23 mouse cellular contexts compared by ENCODE assay signal in the genomic region with DNA sequence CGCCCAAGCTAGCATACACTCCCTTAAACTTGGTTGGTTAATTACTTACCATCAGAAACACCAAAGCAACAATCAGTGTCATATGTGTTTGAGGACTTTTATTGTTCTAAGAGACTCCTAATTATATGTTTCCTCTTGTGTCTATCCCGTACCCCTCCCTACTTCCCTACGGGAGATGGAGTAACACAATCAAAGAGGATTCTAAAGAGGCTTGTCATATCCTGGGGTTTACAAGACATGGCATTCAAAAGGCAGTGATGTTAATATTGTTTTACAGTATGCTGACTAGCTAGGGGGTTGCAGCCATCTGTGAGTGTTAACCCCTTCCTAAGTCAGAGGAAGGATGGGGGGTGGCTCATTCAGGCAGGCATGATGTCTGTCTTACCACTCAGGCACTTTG.
DNase-seq lines count a peak whose midpoint lies in the region; ATAC-seq and TF ChIP-seq lines count a peak whose summit lies in the region.
"Had no signal": no experiment of that assay in that cellular context is flagged by ENCODE, and none has a peak within 500 bp of the region (broad histone marks: within the 10 kb centered on the region; RNA-seq: fewer than 3 reads in every experiment).

No protein-coding gene starts in this region.

- no peaks in the 10 kb centered on the region for H3K9me3 ChIP-seq in forebrain, embryonic 14.5 days (replicated peaks; ENCODE audit: control insufficient read depth, low read length)
- H3K9me3 ChIP-seq in forebrain, embryonic 11.5 days (ENCODE audit: control insufficient read depth, low read length): no peaks in the 10 kb centered on the region
- no peaks in the 10 kb centered on the region for H3K9me3 ChIP-seq in hindbrain, embryonic 13.5 days
- no peaks in the 10 kb centered on the region for H3K9me3 ChIP-seq in hindbrain, embryonic 14.5 days (ENCODE audit: control insufficient read depth, low read length)
- H3K9me3 ChIP-seq in stomach, postnatal 0 days (ENCODE audit: control insufficient read depth, low read length): no peaks in the 10 kb centered on the region
- H3K9me3 ChIP-seq: embryonic facial prominence, embryonic 13.5 days; heart, embryonic 10.5 days; hindbrain, embryonic 10.5 days; liver, embryonic 15.5 days; neural tube, embryonic 15.5 days had no signal

- ATAC-seq in forebrain, embryonic 14.5 days: peak; percentile 71
- ATAC-seq in forebrain, embryonic 11.5 days (replicated peaks; ENCODE audit: low FRiP score): no peak
- ATAC-seq in hindbrain, embryonic 13.5 days (ENCODE audit: low FRiP score): 0 out of 2 replicates have a peak, but pooled peaks have one; percentile 13
- ATAC-seq in hindbrain, embryonic 14.5 days (ENCODE audit: low FRiP score): no peak
- no peak for ATAC-seq in stomach, postnatal 0 days (ENCODE audit: low FRiP score, low TSS enrichment)
- ATAC-seq: intestine, postnatal 0 days; Patski had no signal

- DNase-seq in forebrain, embryonic 14.5 days (ENCODE audit: low spot score): peak; percentile 54
- DNase-seq in forebrain, embryonic 11.5 days (ENCODE audit: low spot score): no peak
- no peak for DNase-seq in hindbrain, embryonic 14.5 days (ENCODE audit: low spot score)
- DNase-seq in brain, embryonic 14.5 days (ENCODE audit: low read depth): peak; percentile 76
- DNase-seq in stomach, postnatal 0 days (ENCODE audit: low spot score): no peak
- DNase-seq: adrenal gland, postnatal 10 days; cerebellum, adult 11 months; cerebellum, postnatal 10 days; gastrocnemius, postnatal 10 days; heart, postnatal 10 days; kidney, postnatal 14 days; layer of hippocampus, adult 9-11 months; lung, embryonic 14.5 days; lung, postnatal 14 days had no signal

- no peaks in the 10 kb centered on the region for H3K27me3 ChIP-seq in forebrain, embryonic 14.5 days (replicated peaks; ENCODE audit: control insufficient read depth, insufficient read depth, low read length)
- peaks cover 2% of the 10 kb centered on the region; the same call in 1 of the 2 replicates for H3K27me3 ChIP-seq in forebrain, embryonic 11.5 days (ENCODE audit: control insufficient read depth, insufficient read depth, low read length)
- H3K27me3 ChIP-seq in hindbrain, embryonic 13.5 days: no peaks in the 10 kb centered on the region
- no peaks in the 10 kb centered on the region for H3K27me3 ChIP-seq in hindbrain, embryonic 14.5 days (ENCODE audit: control insufficient read depth, insufficient read depth, low read length)
- no peaks in the 10 kb centered on the region for H3K27me3 ChIP-seq in stomach, postnatal 0 days (ENCODE audit: control insufficient read depth, insufficient read depth, low read length)
- H3K27me3 ChIP-seq: embryonic facial prominence, embryonic 13.5 days; liver, embryonic 15.5 days; neural tube, embryonic 15.5 days; Patski had no signal

- no peak overlapping the region for H3K9ac ChIP-seq in forebrain, embryonic 14.5 days (ENCODE audit: low read length)
- no peak overlapping the region for H3K9ac ChIP-seq in forebrain, embryonic 11.5 days (ENCODE audit: low read length)
- H3K9ac ChIP-seq in hindbrain, embryonic 13.5 days: no peak overlapping the region
- H3K9ac ChIP-seq in hindbrain, embryonic 14.5 days: no peak overlapping the region
- H3K9ac ChIP-seq in stomach, postnatal 0 days (ENCODE audit: low read length): no peak overlapping the region
- H3K9ac ChIP-seq: embryonic facial prominence, embryonic 13.5 days; liver, embryonic 15.5 days; lung, embryonic 14.5 days; neural tube, embryonic 15.5 days had no signal

- H3K4me1 ChIP-seq in forebrain, embryonic 14.5 days (ENCODE audit: control insufficient read depth, insufficient read depth, low read length): peaks cover 4% of the 10 kb centered on the region
- peaks cover 3% of the 10 kb centered on the region; the same call in 1 of the 2 replicates for H3K4me1 ChIP-seq in forebrain, embryonic 11.5 days (replicated peaks; ENCODE audit: control insufficient read depth, insufficient read depth, low read length)
- H3K4me1 ChIP-seq in hindbrain, embryonic 13.5 days (replicated peaks): peaks cover 12% of the 10 kb centered on the region
- H3K4me1 ChIP-seq in hindbrain, embryonic 14.5 days (replicated peaks; ENCODE audit: control insufficient read depth, insufficient read depth, low read length): no peaks in the 10 kb centered on the region; the same call in 1 of the 2 replicates
- peaks cover 10% of the 10 kb centered on the region for H3K4me1 ChIP-seq in olfactory bulb, adult 2 months (ENCODE audit: control insufficient read depth, insufficient read depth, low read length)
- H3K4me1 ChIP-seq in stomach, postnatal 0 days (replicated peaks; ENCODE audit: control insufficient read depth, insufficient read depth): no peaks in the 10 kb centered on the region
- H3K4me1 ChIP-seq: heart, embryonic 10.5 days; hindbrain, embryonic 10.5 days; liver, embryonic 15.5 days had no signal

- no peak for TF ChIP-seq CTCF in brain, embryonic 14.5 days (IDR thresholded peaks at IDR 0.05; ENCODE audit: borderline replicate concordance, extremely low read depth, insufficient read depth, insufficient read length)
- no peak for TF ChIP-seq CTCF in olfactory bulb, adult 2 months (IDR thresholded peaks at IDR 0.05; ENCODE audit: insufficient read depth, low read depth, low read length)
- no peak for TF ChIP-seq CTCF in stomach, postnatal 0 days (IDR thresholded peaks at IDR 0.05; ENCODE audit: low read depth)

- no peak overlapping the region for H3K4me2 ChIP-seq in forebrain, embryonic 14.5 days (ENCODE audit: low read length)
- no peak overlapping the region for H3K4me2 ChIP-seq in forebrain, embryonic 11.5 days (ENCODE audit: low read depth, low read length, severe bottlenecking)
- no peak overlapping the region for H3K4me2 ChIP-seq in hindbrain, embryonic 13.5 days
- H3K4me2 ChIP-seq in hindbrain, embryonic 14.5 days (replicated peaks): no peak overlapping the region
- no peak overlapping the region for H3K4me2 ChIP-seq in stomach, postnatal 0 days (replicated peaks; ENCODE audit: low read depth)
- H3K4me2 ChIP-seq: embryonic facial prominence, embryonic 13.5 days; liver, embryonic 15.5 days; lung, embryonic 14.5 days; neural tube, embryonic 15.5 days had no signal

- no peak overlapping the region for H3K27ac ChIP-seq in forebrain, embryonic 14.5 days (ENCODE audit: low read depth, low read length)
- H3K27ac ChIP-seq in forebrain, embryonic 11.5 days (ENCODE audit: low read depth, low read length): no peak overlapping the region
- H3K27ac ChIP-seq in hindbrain, embryonic 13.5 days: no peak overlapping the region
- H3K27ac ChIP-seq in hindbrain, embryonic 14.5 days: no peak overlapping the region
- H3K27ac ChIP-seq in olfactory bulb, adult 2 months (ENCODE audit: insufficient read depth, low read depth, low read length): peak overlapping the region; percentile 75
- H3K27ac ChIP-seq in stomach, postnatal 0 days (replicated peaks): no peak overlapping the region
- H3K27ac ChIP-seq: embryonic facial prominence, embryonic 13.5 days; heart, embryonic 10.5 days; hindbrain, embryonic 10.5 days; liver, embryonic 15.5 days; neural tube, embryonic 15.5 days had no signal

- H3K4me3 ChIP-seq in forebrain, embryonic 14.5 days (ENCODE audit: low read depth, low read length): no peak overlapping the region
- no peak overlapping the region for H3K4me3 ChIP-seq in forebrain, embryonic 11.5 days (ENCODE audit: low read depth, low read length)
- H3K4me3 ChIP-seq in hindbrain, embryonic 13.5 days: no peak overlapping the region
- H3K4me3 ChIP-seq in hindbrain, embryonic 14.5 days (replicated peaks; ENCODE audit: low read length): no peak overlapping the region
- no peak overlapping the region for H3K4me3 ChIP-seq in olfactory bulb, adult 2 months (ENCODE audit: insufficient read depth, low read depth, low read length)
- no peak overlapping the region for H3K4me3 ChIP-seq in stomach, postnatal 0 days (ENCODE audit: low read depth, low read length)
- H3K4me3 ChIP-seq: embryonic facial prominence, embryonic 13.5 days; heart, embryonic 10.5 days; hindbrain, embryonic 10.5 days; liver, embryonic 15.5 days; neural tube, embryonic 15.5 days had no signal

- no peak for TF ChIP-seq POLR2A in brain, embryonic 14.5 days (IDR thresholded peaks at IDR 0.05; ENCODE audit: borderline replicate concordance, extremely low read depth, insufficient read depth, insufficient read length, poor library complexity, severe bottlenecking)
- no peak for TF ChIP-seq POLR2A in olfactory bulb, adult 2 months (IDR thresholded peaks at IDR 0.05; ENCODE audit: insufficient read depth, low read depth, low read length)

- H3K36me3 ChIP-seq in forebrain, embryonic 14.5 days (ENCODE audit: control insufficient read depth, insufficient read depth, low read length): no peaks in the 10 kb centered on the region
- no peaks in the 10 kb centered on the region for H3K36me3 ChIP-seq in forebrain, embryonic 11.5 days (ENCODE audit: control insufficient read depth, insufficient read depth, low read length)
- H3K36me3 ChIP-seq in hindbrain, embryonic 13.5 days: no peaks in the 10 kb centered on the region
- H3K36me3 ChIP-seq in hindbrain, embryonic 14.5 days (replicated peaks; ENCODE audit: control insufficient read depth, insufficient read depth): no peaks in the 10 kb centered on the region
- no peaks in the 10 kb centered on the region for H3K36me3 ChIP-seq in stomach, postnatal 0 days (ENCODE audit: control insufficient read depth, insufficient read depth, low read length)
- H3K36me3 ChIP-seq: embryonic facial prominence, embryonic 13.5 days; heart, embryonic 10.5 days; hindbrain, embryonic 10.5 days; liver, embryonic 15.5 days; neural tube, embryonic 15.5 days had no signal

- WGBS in forebrain, embryonic 14.5 days: 34% methylated on average over 3 of the region's 3 CpGs
- WGBS in forebrain, embryonic 11.5 days: 70% methylated on average over 3 of the region's 3 CpGs
- 46% methylated on average over 3 of the region's 3 CpGs for WGBS in hindbrain, embryonic 13.5 days
- 35% methylated on average over 3 of the region's 3 CpGs for WGBS in hindbrain, embryonic 14.5 days
- 21% methylated on average over 3 of the region's 3 CpGs for WGBS in olfactory bulb, adult 2 months
- WGBS in stomach, postnatal 0 days: 83% methylated on average over 3 of the region's 3 CpGs

- no peak for TF ChIP-seq EP300 in stomach, postnatal 0 days (optimal IDR thresholded peaks at IDR 0.05)

Comparison
In these comparisons a context has a peak if more than half of its experiments do, and no peak if none do; other contexts are left out.
1. ATAC-seq: peak in forebrain, embryonic 14.5 days (single experiment) and hindbrain, embryonic 13.5 days (single experiment); none in forebrain, embryonic 11.5 days (single experiment), hindbrain, embryonic 14.5 days (single experiment) and stomach, postnatal 0 days (single experiment).
2. DNase-seq: peak in forebrain, embryonic 14.5 days (single experiment) and brain, embryonic 14.5 days (single experiment); none in forebrain, embryonic 11.5 days (single experiment), hindbrain, embryonic 14.5 days (single experiment) and stomach, postnatal 0 days (single experiment).